Mouse (Mus musculus): Measurements from ENCODE around the gene Sez6l.
A peak's percentile ranks its signal among the peaks of the same experiment; 100 is the strongest.

The Sez6l gene

GRCm38 (mm10) chr5:112498921-112499917 is 77.8 kb downstream of the Sez6l start:
- no peak for DNase-seq (ENCODE audit: low read depth)

DNA sequence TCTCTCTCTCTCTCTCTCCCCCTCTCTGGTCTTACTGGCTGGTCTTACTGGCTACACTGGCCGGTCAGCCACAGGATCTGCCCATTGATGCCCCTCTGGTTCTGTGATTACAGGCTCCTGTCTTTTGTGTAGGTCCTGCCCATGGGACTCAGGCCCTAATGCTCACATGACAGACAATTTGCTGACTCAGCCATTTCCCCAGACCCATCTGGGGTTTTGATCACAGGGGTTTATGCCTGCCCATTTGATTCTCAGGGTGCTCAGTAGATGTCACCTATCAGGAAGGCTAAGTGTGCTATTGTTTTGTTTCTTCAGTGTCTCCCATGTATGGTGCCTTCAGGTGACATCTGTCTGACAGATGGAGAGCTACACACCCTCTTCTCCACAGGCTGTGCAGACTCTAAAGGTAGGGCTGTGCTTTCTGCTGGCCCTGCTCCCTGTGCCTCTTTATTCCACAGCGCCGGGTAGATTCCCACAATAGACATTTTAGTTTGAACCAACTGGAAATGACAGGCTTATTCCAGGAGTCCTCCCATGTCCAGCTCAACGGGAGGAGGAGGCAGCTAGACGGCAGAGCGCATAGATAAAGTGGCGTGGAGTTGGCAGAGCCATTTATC is 80.1 kb downstream of the Sez6l start:
- no peak for DNase-seq (ENCODE audit: low read depth)

DNA sequence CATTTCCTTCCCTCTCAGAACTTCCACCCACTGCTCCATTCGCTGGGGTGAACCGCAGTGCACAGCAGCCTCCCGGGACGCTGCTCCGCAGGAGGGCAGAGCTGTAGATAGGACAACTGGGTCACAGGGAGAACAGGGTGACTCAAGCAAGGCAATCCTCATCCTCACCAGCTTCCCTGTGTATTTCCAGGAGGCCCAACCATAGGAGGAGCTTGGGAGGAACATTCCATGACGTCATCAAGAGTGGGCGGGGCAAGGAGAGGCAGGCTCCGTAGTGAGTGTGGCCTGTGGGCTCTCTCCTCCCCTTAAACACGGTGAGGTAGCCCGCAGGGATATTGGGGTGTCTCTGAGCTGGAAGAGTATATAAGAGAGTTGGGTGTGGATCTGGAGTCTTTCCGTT is 83.5 kb downstream of the Sez6l start:
- peak; percentile 2 for DNase-seq (ENCODE audit: low read depth)

DNA sequence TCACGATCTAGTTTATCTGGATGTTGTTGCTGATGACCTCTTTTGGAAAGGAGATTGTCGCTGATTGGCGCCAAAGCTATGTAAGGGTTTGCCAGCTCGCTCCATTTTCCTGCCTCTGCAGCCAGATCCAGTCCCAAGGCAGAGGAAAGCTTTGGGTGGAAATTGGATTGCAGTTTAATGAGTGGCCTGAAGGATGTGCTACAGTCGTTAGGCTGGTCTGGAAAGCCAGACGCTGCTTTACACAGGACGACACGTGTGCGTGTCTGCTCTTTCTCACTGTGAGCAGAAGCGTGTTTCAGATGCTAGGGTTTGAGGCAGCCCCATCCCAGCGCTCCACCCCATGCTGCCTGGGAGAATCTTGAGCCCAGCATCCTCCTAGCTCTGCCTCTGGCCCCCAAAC is 85.5 kb downstream of the Sez6l start:
- DNase-seq (ENCODE audit: low read depth) = no peak

DNA sequence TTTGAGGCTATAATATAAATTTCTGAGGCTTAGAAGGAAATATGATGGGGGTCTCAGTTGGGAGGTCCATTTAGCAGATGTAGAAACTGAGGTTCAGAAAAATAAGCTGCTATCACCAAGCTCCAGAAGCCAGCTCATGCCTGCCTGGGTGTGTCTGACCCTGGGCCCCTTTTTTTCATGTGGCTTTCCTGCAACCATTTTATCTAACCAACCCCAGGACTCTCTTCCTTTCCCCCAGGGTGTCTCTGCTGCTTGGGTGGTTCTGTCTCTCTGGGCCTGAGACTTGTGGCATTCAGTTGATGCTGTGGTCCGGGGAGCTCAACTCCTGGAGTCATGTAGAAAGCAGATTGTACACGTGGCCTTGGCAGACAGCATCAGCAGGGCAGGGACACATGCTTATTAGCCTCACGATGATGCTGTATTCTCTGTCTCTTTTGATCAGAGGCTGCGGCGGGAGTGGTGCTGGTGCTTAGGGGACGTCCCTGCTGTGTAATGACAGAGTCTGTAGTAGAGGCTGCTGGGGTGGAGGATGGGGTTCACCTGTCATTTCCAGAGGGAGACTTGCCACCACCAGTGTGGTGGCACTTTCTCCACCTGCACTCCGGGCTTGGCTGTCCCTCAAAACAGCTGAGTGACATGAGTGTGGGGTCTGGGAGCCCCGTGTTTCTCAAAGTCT is 88.7 kb downstream of the Sez6l start:
- no peak for DNase-seq (ENCODE audit: low read depth)

GRCm38 (mm10) chr5:112487504-112487903 is 89.5 kb downstream of the Sez6l start:
- DNase-seq (ENCODE audit: low read depth) = no peak

GRCm38 (mm10) chr5:112486415-112486814 is 90.6 kb downstream of the Sez6l start:
- no peak for DNase-seq (ENCODE audit: low read depth)

- DNase-seq (ENCODE audit: low read depth) = no peak
These were observed 91.9 kb downstream of the Sez6l start for GRCm38 (mm10) chr5:112484924-112485715.

DNA sequence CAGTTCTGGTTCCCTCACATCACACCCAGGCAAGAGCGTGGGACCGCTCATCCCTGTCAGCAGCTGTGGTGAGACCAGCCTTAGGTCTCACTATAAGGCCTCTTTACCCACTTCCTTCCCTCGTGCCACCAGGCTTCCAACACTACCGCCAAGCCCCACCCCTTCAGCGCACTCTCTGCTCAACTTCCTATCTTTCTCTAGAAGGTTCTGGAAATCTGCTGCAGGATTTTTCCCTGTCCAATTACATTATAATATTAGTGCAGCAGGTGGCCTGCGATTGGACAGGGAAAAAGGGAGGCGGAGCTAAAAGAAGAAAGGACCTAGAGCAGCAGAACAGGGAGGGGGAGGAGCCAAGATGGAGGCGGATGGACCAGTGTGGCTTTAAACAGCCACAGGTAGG is 94.0 kb downstream of the Sez6l start:
- peak; percentile 3 for DNase-seq (ENCODE audit: low read depth)

- no peak for DNase-seq (ENCODE audit: low read depth)
These were observed 94.4 kb downstream of the Sez6l start for GRCm38 (mm10) chr5:112482551-112482950.

- no peak for DNase-seq (ENCODE audit: low read depth)
These were observed 95.0 kb downstream of the Sez6l start for GRCm38 (mm10) chr5:112481946-112482410.

DNA sequence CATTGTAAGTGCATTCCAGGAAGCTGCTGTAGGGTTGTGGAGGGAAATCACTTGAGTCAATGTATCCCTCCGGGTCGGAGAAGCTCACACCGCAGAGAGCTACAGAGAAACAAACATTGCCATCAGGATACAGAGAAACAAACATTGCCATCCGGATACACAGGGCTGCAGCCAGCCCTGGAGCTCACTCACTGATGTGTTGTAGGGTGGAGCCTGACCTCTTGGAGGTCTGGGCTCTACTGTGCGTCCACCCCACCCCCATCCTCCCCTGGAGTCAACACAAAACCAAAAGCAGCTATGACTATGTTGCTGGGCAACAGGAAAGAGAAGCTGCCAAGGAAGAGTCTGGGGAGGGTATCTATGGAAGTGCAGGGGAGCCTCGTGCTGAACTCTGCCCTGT is 103.5 kb downstream of the Sez6l start:
- no peak for DNase-seq (ENCODE audit: low read depth)

DNA sequence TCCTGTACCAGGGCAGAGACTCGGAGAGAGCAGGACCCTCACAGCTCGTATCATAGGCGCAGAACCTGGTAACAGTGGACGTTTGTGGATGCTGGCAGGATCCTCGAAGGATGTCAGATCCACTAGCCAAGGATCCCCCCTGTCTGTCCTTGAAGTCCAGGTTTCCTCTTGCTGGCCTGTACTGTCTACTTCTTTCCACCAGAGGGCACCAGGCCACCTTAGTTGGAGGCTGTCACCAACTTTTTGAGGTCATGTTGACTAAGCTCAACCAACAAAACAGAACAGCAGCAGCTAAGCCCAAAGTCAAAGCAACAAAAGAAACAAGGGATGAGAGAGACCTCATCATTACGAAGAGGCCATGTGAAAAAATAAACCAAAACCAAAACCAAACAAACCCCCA is 106.8 kb downstream of the Sez6l start:
- DNase-seq (ENCODE audit: low read depth) = peak; percentile 19

DNA sequence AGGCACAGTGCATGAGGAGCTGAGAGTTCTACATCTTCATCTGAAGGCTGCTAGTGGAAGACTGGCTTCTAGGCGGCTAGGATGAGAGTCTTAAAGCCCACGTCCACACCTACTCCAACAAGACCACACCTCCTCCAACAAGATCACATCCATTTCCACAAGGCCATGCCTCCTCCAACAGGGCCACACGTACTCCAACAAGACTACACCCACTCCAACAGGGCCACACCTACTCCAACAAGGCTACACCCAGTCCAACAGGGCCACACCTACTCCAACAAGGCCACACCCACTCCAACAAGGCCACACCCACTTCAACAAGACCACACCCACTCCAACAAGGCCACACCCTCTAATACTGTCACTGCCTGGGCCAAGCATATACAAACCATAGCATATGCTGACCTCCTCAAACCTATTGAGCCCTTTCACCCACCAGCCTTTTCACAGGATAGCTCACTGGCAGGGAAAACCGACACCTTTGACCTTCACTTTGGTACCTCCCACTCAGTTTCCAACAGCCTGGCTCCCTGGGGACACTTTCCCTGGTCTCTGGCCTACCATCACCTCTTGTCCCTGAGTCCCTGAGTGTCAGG is 107.9 kb downstream of the Sez6l start:
- DNase-seq (ENCODE audit: low read depth) = no peak

GRCm38 (mm10) chr5:112466331-112466730 is 110.7 kb downstream of the Sez6l start:
- no peak for DNase-seq (ENCODE audit: low read depth)

GRCm38 (mm10) chr5:112459903-112460302 is 117.1 kb downstream of the Sez6l start:
- no peak for DNase-seq (ENCODE audit: low read depth)

DNA sequence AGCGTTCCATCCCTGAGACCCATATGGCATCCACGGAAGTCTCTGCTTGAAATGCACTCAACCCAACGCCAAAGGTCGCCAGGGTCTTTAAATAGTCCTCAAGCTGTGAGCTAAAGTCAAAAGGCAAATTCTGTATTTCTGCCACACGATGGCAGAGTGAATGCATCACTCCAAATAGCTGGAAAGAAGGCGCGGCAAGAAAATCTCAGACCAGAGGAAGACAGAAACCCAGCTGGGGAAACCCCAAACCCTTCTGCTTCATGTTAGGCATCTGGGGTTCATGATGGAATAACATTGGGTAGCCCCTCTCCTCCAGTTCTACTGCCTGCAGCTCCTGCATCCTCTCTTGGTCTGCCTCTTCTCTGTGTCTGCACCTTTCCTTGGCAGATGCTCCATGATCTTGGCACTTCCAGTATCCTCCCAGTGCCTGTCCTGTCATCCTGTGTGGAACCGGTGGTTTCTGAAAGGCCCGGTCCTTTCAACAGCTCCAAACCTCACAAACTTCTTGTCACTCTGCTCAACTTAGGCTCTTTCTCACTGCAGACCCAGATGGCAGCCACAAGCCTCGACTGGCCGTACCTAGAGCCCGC is 121.9 kb downstream of the Sez6l start:
- no peak for DNase-seq (ENCODE audit: low read depth)

- DNase-seq (ENCODE audit: low read depth) = no peak
These were observed 123.9 kb downstream of the Sez6l start for GRCm38 (mm10) chr5:112453088-112453487.

DNA sequence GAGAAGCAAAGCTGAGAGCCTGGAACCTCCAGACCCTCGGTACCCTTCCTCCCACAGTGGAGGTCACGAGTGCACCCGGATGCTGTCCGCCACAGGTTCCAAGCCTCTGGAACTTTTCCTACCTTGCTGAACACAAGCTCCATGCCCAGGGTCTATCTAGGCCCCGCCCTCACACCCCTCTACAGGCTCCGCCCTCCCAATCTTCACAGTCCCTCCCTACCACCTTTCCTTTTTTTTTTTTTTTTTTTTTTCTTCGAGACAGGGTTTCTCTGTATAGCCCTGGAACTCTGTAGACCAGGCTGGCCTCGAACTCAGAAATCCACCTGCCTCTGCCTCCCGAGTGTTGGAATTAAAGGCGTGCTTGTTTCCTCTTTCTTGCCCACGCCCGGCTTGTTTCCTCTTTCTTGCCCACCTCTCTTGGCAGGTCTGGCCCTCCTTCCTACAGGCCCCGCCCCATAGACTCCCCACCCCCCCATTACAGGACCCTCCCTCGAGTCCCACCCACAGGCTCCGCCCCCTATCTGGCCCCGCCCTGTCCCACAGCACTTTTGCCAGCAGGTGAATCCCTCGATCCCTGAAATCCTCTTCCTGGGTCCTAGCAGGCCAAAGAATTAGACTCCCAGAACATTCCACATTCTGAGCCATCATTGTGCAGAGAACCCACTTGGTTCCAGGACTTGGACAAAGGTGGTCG is 128.1 kb downstream of the Sez6l start, which contains the start of gene Gm6588:
Gene Gm6588 (plus strand): TSS at position 680 of the 694 bp plus-strand sequence.
- DNase-seq (ENCODE audit: low read depth) = no peak

- DNase-seq (ENCODE audit: low read depth) = no peak
These were observed 138.4 kb downstream of the Sez6l start for GRCm38 (mm10) chr5:112438535-112438934.

Measured in c-Kit-positive CD71-negative TER-119-negative erythroid progenitor cells, embryonic 14.5 days (primary cell).